Mouse (Mus musculus): Measurements from ENCODE around the gene Dusp11. TPM values are rescaled to one million over a fixed set of nuclear protein-coding genes. Genes with fewer than 3 reads are reported as not detected.
"Not testable (repeated sequence)": the region's sequence is repeated elsewhere in the genome, so short reads cannot be mapped to it uniquely, and the experiment has no call there.

Gene Dusp11
- polyA plus RNA-seq, 1 experiment from 2014 or later = 36.9 TPM

GRCm38 (mm10) chr6:85935646-85936045 is 25.8 kb downstream of the Dusp11 start:
- ATAC-seq (replicated peaks; ENCODE audit: insufficient number of reproducible peaks, insufficient read depth, low FRiP score, low read depth) = no peak
- Histone ChIP-seq H3K36me3 (no peaks in the 10 kb centered on the region), H3K27ac (no peak overlapping the region), H3K4me1 (replicated peaks) (peaks cover 12% of the 10 kb centered on the region), H3K9me3 (replicated peaks) (no peaks in the 10 kb centered on the region), H3K4me3 (no peak overlapping the region), H3K9ac (no peak overlapping the region), H3K27me3 (no peaks in the 10 kb centered on the region), H3K4me2 (no peak overlapping the region)
- WGBS = 70% methylated on average over 3 of the region's 3 CpGs

DNA sequence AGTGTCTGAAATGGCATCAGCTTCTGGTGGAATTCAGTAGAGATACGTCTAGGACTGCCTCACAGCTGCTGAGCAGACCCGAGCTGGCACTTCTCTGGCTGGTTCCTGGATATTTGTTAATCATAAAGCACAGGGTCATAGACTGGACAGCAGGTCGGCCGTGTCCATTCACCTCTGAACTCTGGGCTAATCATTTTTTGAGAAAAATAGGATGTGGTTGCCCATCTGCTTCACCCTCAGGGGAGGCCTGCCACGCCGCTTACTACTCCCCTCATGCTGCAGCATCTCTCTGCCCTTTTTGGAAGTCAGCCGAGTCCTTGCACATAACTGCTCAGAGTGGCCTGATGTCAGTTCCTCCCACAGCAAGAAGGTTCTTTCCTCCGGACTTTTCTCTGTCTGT is 27.4 kb downstream of the Dusp11 start:
- H3K4me1 ChIP-seq (replicated peaks) = peaks cover 12% of the 10 kb centered on the region
- no peaks in the 10 kb centered on the region for H3K9me3 ChIP-seq (replicated peaks)
- H3K9ac ChIP-seq = no peak overlapping the region
- WGBS = 78% methylated on average over 8 of the region's 8 CpGs
- H3K36me3 ChIP-seq = peaks cover 7% of the 10 kb centered on the region
- H3K4me3 ChIP-seq = no peak overlapping the region
- ATAC-seq (replicated peaks; ENCODE audit: insufficient number of reproducible peaks, insufficient read depth, low FRiP score, low read depth) = no peak
- no peak overlapping the region for H3K27ac ChIP-seq
- H3K4me2 ChIP-seq = no peak overlapping the region
- no peaks in the 10 kb centered on the region for H3K27me3 ChIP-seq

DNA sequence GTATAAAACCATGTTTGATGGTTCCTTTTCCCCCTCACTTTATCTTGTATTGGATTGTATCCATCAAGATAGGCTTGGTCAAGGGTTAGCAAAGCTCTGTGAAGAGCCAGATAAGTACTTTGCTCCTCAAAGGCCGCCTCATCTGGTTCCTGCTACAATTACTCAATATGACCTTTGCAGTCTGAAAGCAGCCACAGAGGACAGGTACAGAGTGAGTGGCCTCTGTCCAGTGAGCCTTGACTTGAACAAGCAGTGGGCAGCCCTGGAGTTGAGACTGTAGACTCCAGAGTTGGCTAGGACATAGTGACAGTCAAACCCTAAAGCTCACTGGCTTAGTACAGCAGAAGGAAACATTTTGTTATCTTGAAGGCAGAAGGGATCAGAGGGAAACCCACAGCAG is 32.2 kb downstream of the Dusp11 start:
- Histone ChIP-seq H3K4me1 (replicated peaks) (no peaks in the 10 kb centered on the region), H3K27me3 (no peaks in the 10 kb centered on the region), H3K4me3 (no peak overlapping the region), H3K9ac (no peak overlapping the region), H3K27ac (no peak overlapping the region), H3K4me2 (no peak overlapping the region), H3K36me3 (peaks cover 44% of the 10 kb centered on the region), H3K9me3 (replicated peaks) (no peaks in the 10 kb centered on the region)
- ATAC-seq (replicated peaks; ENCODE audit: insufficient number of reproducible peaks, insufficient read depth, low FRiP score, low read depth) = no peak
- WGBS = 76% methylated on average over 1 of the region's 1 CpGs

DNA sequence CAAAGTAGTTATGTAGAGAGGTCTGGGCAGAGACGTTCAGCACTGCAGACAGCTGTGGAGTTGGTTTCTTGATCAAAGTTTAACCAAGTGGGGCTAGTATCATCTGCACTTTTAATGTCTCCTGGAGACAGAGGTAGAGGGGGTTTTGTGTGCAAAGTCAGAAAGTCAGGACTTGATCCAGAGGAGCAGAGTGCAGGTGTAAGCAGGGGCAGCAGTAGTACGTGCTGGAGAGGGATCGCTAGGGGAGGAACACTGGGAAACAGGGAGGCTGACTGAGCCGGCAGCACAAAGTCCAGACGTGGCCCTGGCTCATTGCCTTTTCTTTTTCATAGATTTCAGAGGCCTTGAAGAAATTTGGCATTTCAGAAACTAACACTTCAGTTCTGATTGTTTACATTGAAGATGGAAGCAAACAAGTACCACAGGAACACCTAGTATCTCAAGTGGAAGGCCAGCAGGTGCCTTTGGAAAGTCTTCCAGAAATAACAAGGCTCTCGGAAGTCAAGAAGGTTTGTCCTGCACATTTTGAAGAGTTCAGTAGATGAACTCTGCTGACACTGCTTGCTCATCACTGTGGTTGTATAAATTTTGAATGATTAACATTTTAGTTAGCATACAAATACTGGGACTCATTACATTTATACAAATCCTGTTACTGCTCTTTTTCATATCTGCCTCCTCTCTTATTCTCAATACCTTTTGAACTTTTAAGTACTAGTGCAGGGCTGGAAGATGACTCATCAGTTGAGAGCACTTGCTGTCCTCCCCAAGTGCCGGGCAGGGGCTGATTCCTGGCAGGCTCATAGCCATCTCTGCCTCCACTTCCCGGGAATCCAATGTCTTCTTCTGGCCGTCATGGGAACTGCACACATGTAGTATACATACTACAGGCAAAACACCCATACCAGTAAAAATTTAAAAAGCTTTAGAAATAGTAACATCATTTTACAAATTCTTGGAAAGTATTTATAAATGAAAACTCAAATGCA is 33.7 kb downstream of the Dusp11 start:
- Histone ChIP-seq H3K27me3 (no peaks in the 10 kb centered on the region), H3K9me3 (replicated peaks) (no peaks in the 10 kb centered on the region), H3K9ac (no peak overlapping the region), H3K27ac (no peak overlapping the region), H3K4me1 (replicated peaks) (no peaks in the 10 kb centered on the region), H3K4me3 (no peak overlapping the region), H3K36me3 (peaks cover 45% of the 10 kb centered on the region), H3K4me2 (no peak overlapping the region)
- 85% methylated on average over 9 of the region's 9 CpGs for WGBS
- no peak for ATAC-seq (replicated peaks; ENCODE audit: insufficient number of reproducible peaks, insufficient read depth, low FRiP score, low read depth)

DNA sequence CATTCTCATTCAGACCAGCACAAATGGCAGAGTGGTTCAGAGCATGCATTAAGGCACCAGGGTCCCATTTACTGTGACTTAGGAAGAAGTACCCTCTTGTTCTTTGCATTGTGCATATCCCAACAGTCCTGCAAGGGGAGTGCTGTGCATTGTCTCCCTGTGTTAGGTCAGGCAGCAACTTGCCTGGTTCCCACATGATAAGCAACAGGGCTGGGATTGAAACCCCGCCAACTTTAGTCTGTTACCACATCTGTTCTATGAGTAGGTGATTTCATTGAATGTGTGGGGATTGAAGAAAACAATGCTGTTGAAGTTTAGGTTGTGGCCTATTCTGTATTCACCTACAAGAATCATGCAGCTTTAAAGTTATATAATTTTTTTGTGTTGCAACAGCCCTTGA is 34.8 kb downstream of the Dusp11 start:
- ATAC-seq (replicated peaks; ENCODE audit: insufficient number of reproducible peaks, insufficient read depth, low FRiP score, low read depth) = no peak
- Histone ChIP-seq H3K36me3 (peaks cover 50% of the 10 kb centered on the region), H3K9ac (no peak overlapping the region), H3K27ac (no peak overlapping the region), H3K4me1 (replicated peaks) (no peaks in the 10 kb centered on the region), H3K4me3 (no peak overlapping the region), H3K9me3 (replicated peaks) (no peaks in the 10 kb centered on the region), H3K4me2 (no peak overlapping the region), H3K27me3 (no peaks in the 10 kb centered on the region)
- WGBS = 74% methylated on average over 1 of the region's 1 CpGs

DNA sequence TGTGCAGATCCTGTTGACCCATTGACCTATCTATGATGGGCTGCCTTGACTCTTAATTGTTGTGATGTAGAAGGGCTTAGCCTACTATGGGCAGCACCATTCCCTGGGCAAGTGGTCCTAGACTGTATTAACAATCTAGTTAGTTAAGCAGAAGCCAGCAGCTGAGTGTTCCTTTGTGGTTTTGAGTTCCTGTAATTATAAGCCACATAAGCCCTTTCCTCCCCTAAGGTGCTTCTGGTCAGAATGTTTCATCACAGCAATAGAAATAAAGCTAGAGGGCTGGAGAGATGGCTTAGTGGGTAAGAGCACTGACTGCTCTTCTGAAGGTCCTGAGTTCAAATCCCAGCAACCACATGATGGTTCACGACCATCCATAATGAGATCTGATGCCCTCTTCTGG is 37.8 kb downstream of the Dusp11 start:
- Histone ChIP-seq H3K4me2 (no peak overlapping the region), H3K36me3 (peaks cover 43% of the 10 kb centered on the region), H3K4me3 (no peak overlapping the region), H3K27ac (no peak overlapping the region), H3K4me1 (replicated peaks) (no peaks in the 10 kb centered on the region), H3K9ac (no peak overlapping the region), H3K27me3 (no peaks in the 10 kb centered on the region), H3K9me3 (replicated peaks) (no peaks in the 10 kb centered on the region)
- 89% methylated on average over 1 of the region's 1 CpGs for WGBS
- no peak for ATAC-seq (replicated peaks; ENCODE audit: insufficient number of reproducible peaks, insufficient read depth, low FRiP score, low read depth)

DNA sequence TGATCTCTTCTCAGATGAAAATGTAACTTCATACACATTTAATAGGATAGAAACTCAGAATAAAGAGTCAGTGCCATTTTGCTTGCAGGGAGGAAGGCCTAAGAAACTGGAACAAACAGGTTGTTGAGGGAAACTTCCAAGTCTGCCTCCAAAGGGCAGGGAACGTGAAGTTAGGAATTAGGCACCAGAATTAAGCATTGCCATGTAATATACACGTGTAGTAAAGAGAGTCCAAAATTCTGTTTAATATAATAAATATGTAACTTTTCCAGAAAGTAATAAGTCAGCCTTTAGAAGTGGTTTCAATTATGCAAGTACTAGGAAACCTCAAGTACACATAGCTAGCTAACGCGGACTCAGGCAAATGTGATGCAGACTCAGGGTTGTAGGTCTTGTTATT is 42.1 kb downstream of the Dusp11 start:
- H3K4me1 ChIP-seq (replicated peaks) = peaks cover 9% of the 10 kb centered on the region
- no peak overlapping the region for H3K9ac ChIP-seq
- no peak overlapping the region for H3K4me3 ChIP-seq
- WGBS = 89% methylated on average over 4 of the region's 4 CpGs
- no peaks in the 10 kb centered on the region for H3K27me3 ChIP-seq
- ATAC-seq (replicated peaks; ENCODE audit: insufficient number of reproducible peaks, insufficient read depth, low FRiP score, low read depth) = no peak
- H3K36me3 ChIP-seq = peaks cover 6% of the 10 kb centered on the region; the same call in 1 of the 2 replicates
- no peak overlapping the region for H3K4me2 ChIP-seq
- H3K9me3 ChIP-seq (replicated peaks) = no peaks in the 10 kb centered on the region
- no peak overlapping the region for H3K27ac ChIP-seq

- not testable (repeated sequence) for H3K4me1 ChIP-seq (replicated peaks); H3K9me3 ChIP-seq (replicated peaks); H3K36me3 ChIP-seq; H3K4me3 ChIP-seq; H3K4me2 ChIP-seq; H3K27me3 ChIP-seq; H3K9ac ChIP-seq; H3K27ac ChIP-seq; ATAC-seq (replicated peaks; ENCODE audit: insufficient number of reproducible peaks, insufficient read depth, low FRiP score, low read depth)
- WGBS = 93% methylated on average over 3 of the region's 3 CpGs
Observed at GRCm38 (mm10) chr6:85918341-85918740, 43.1 kb downstream of the Dusp11 start.

- Histone ChIP-seq H3K27ac (peak overlapping the region; percentile 91; the same call in 1 of the 2 replicates), H3K36me3 (no peaks in the 10 kb centered on the region), H3K4me3 (peak overlapping the region; percentile 64), H3K4me2 (peak overlapping the region; percentile 73), H3K27me3 (no peaks in the 10 kb centered on the region), H3K9ac (peak overlapping the region; percentile 73; the same call in 1 of the 2 replicates), H3K9me3 (replicated peaks) (no peaks in the 10 kb centered on the region), H3K4me1 (replicated peaks) (peaks cover 9% of the 10 kb centered on the region)
- 88% methylated on average over 6 of the region's 6 CpGs for WGBS
- ATAC-seq (replicated peaks; ENCODE audit: insufficient number of reproducible peaks, insufficient read depth, low FRiP score, low read depth) = no peak
Observed at GRCm38 (mm10) chr6:85916596-85916995, 44.9 kb downstream of the Dusp11 start.

- WGBS = under 1% methylated on average over 61 of the region's 61 CpGs
Observed at GRCm38 (mm10) chr6:85915539-85916513, 45.6 kb downstream of the Dusp11 start, which contains the start of gene Nat8f1. Nat8f1 (minus strand) TSS chr6:85915687.

DNA sequence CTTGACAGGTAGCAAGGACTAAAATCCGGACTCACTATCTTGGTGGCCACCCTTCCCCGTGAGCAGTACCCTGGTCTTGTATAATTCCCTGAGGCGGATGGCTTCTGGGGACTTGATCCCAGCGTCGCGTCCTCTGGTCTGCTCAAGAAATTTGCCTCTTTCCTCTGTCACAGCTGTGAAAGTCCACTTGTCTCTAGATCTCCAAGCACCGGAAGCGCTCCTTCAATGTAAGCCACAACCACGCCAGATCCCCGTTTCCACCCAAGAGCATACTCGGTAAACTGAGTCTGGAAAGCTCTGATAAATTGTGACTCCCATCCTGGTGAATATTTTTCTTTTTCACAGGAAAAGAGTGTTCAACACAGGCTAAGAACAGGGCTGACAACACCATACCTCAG is 46.3 kb downstream of the Dusp11 start:
- Histone ChIP-seq H3K27ac (peak overlapping the region; percentile 91), H3K9me3 (replicated peaks) (no peaks in the 10 kb centered on the region), H3K9ac (peak overlapping the region; percentile 73), H3K27me3 (no peaks in the 10 kb centered on the region), H3K36me3 (no peaks in the 10 kb centered on the region), H3K4me1 (replicated peaks) (peaks cover 9% of the 10 kb centered on the region), H3K4me3 (peak overlapping the region; percentile 64), H3K4me2 (peak overlapping the region; percentile 73)
- no peak; the same call in 1 of the 2 replicates for ATAC-seq (replicated peaks; ENCODE audit: insufficient number of reproducible peaks, insufficient read depth, low FRiP score, low read depth)
- 4% methylated on average over 11 of the region's 11 CpGs for WGBS

More at GRCm38 (mm10) chr6:85915539-85916513, 45.6 kb downstream of the Dusp11 start, which contains the start of gene Nat8f1:
- Histone ChIP-seq H3K27ac (peak within 1 kb of the TSS; percentile 91), H3K9ac (peak within 1 kb of the TSS; percentile 73), H3K4me3 (peak within 1 kb of the TSS; percentile 64), H3K4me2 (peak within 1 kb of the TSS; percentile 73)
- H3K9me3 ChIP-seq (replicated peaks); H3K27me3 ChIP-seq; H3K4me1 ChIP-seq (replicated peaks); H3K36me3 ChIP-seq: not testable (repeated sequence)
- peak; percentile 97 for ATAC-seq (replicated peaks; ENCODE audit: insufficient number of reproducible peaks, insufficient read depth, low FRiP score, low read depth)
